Mouse (Mus musculus) myocyte (in vitro differentiated cells): ENCODE measurements around the gene Rars. TPM values are rescaled to one million over a fixed set of nuclear protein-coding genes. Genes with fewer than 3 reads are reported as not detected.

Experiments used
- H3K27me3 ChIP-seq: one replicate; pipeline ENCODE4 v1.6.1; 2011; ENCODE audit not compliant: control insufficient read depth, insufficient read depth, insufficient read length
- H3K36me3 ChIP-seq: one replicate; pipeline ENCODE4 v1.6.1; 2011; ENCODE audit not compliant: control insufficient read depth, insufficient read depth
- H3K4me2 ChIP-seq: one replicate; pipeline ENCODE4 v1.6.1; 2011; ENCODE audit warnings: low read depth, control low read depth
- H3K4me3 ChIP-seq: one replicate; pipeline ENCODE4 v1.5.1; 2011; ENCODE audit warnings: mild to moderate bottlenecking, control low read depth, moderate library complexity
- H3K79me2 ChIP-seq: one replicate; pipeline ENCODE4 v1.6.1; 2011; ENCODE audit not compliant: control insufficient read depth, insufficient read depth
- H3ac ChIP-seq: one replicate; pipeline ENCODE4 v1.6.1; 2011; ENCODE audit not compliant: control insufficient read depth, insufficient read length
- CEBPB ChIP-seq: IDR thresholded peaks from 2 replicates; pipeline ENCODE4 v1.6.1; 2011; ENCODE audit warnings: mild to moderate bottlenecking, moderate library complexity; ENCODE audit not compliant: poor library complexity, insufficient read depth, severe bottlenecking
- E2F4 ChIP-seq: IDR thresholded peaks from one replicate; pipeline ENCODE4 v1.6.1; 2011; ENCODE audit warnings: mild to moderate bottlenecking, control low read depth, moderate library complexity; ENCODE audit not compliant: insufficient read depth
- MAX ChIP-seq: IDR thresholded peaks from one replicate; pipeline ENCODE4 v1.6.1; 2011; ENCODE audit warnings: low read depth, mild to moderate bottlenecking, control low read depth
- MYOG ChIP-seq, 3 experiments: IDR thresholded peaks; one replicate each; pipeline ENCODE4 v1.6.1; 2011; ENCODE audit warnings: control low read depth in 2 of 3, low read depth in 2 of 3, mild to moderate bottlenecking in 2 of 3; ENCODE audit not compliant: insufficient read length in 2 of 3, control insufficient read depth in 1 of 3, insufficient read depth in 1 of 3
- POLR2AphosphoS2 ChIP-seq: IDR thresholded peaks from one replicate; pipeline ENCODE4 v1.6.1; 2011; ENCODE audit warnings: low read depth, control low read depth; ENCODE audit not compliant: insufficient read length
- REST ChIP-seq: IDR thresholded peaks from one replicate; pipeline ENCODE4 v1.6.1; 2011; ENCODE audit warnings: mild to moderate bottlenecking, control low read depth, moderate library complexity; ENCODE audit not compliant: insufficient read depth, insufficient read length
- SRF ChIP-seq: IDR thresholded peaks from one replicate; pipeline ENCODE4 v1.6.1; 2011; ENCODE audit warnings: low read depth; ENCODE audit not compliant: control insufficient read depth, insufficient read length
- TCF3 ChIP-seq: IDR thresholded peaks from one replicate; pipeline ENCODE4 v1.6.1; 2011; ENCODE audit warnings: low read depth, control low read depth; ENCODE audit not compliant: insufficient read length
- polyA plus RNA-seq: library from polyadenylated mRNA; unstranded; fragments of >200 nt; fragmentation: generic; extraction: Trizol; gene quantifications from one replicate; pipeline ENCODE4 v1.2.1, GENCODE M21; 2012; ENCODE audit warnings: missing spikeins

The Rars gene
- polyA plus RNA-seq, 1 experiment, result 112 TPM

- Histone ChIP-seq H3K79me2 (no peaks in the 10 kb centered on the region), H3K36me3 (no peaks in the 10 kb centered on the region), H3K4me2 (no peak overlapping the region), H3ac (no peak overlapping the region), H3K27me3 (peaks cover 5% of the 10 kb centered on the region), H3K4me3 (no peak overlapping the region)
- no peak for TF ChIP-seq MYOG (IDR thresholded peaks at IDR 0.05; ENCODE audit: control insufficient read depth in 1 of 3, insufficient read depth in 1 of 3, insufficient read length in 2 of 3, low read depth in 2 of 3)
- TF ChIP-seq POLR2AphosphoS2, result no peak
- no peak for TF ChIP-seq MAX
- TF ChIP-seq E2F4, result no peak
- TF ChIP-seq SRF, result no peak
- TF ChIP-seq REST, result no peak
- no peak for TF ChIP-seq TCF3
- no peak for TF ChIP-seq CEBPB
These were observed 74.2 kb downstream of the Rars start for GRCm38 (mm10) chr11:35760001-35760626.

Other genes starting within 250 kb of the Rars start
- gene Pank3, start 65.0 kb downstream of the Rars start, polyA plus RNA-seq, result 8.6 TPM
- gene Fbll1, start 35.6 kb downstream of the Rars start, polyA plus RNA-seq, result not detected
- 1.2 TPM for gene Wwc1, start 146.0 kb upstream of the Rars start, polyA plus RNA-seq